Mouse (Mus musculus) MEL (cell line): ENCODE results near the gene Ube2h. TPM values are rescaled to one million over a fixed set of nuclear protein-coding genes. Genes with fewer than 3 reads are reported as not detected.

ENCODE experiments used
- DNase-seq: peaks from one replicate; pipeline ENCODE4 v3.0.0; 2011; ENCODE audit warnings: low read depth, low spot score
- H3K27ac ChIP-seq: 2 replicates; pipeline ENCODE4 v1.5.1; 2012; ENCODE audit warnings: low read depth, mild to moderate bottlenecking, control low read depth, low read length, moderate library complexity; ENCODE audit not compliant: control insufficient read depth
- H3K27me3 ChIP-seq, 2 experiments: fragments of 150-350 bp in 1 of 2; sonication (generic) in 1 of 2; 2 replicates each; pipeline ENCODE4 v1.6.1; 2012; ENCODE audit warnings: low read length in 2 of 2, mild to moderate bottlenecking in 2 of 2, improper control_type of control experiment in 1 of 2, moderate library complexity in 1 of 2; ENCODE audit not compliant: insufficient read depth in 2 of 2, control insufficient read depth in 1 of 2
- H3K36me3 ChIP-seq, 2 experiments: 2 replicates each; pipeline ENCODE4 v1.6.1; 2012 to 2014; ENCODE audit warnings: low read length in 2 of 2, improper control_type of control experiment in 1 of 2, inconsistent platforms in 1 of 2, mild to moderate bottlenecking in 1 of 2; ENCODE audit not compliant: insufficient read depth in 2 of 2, control insufficient read depth in 1 of 2
- H3K4me1 ChIP-seq, 2 experiments: fragments of 150-350 bp in 1 of 2; sonication (generic) in 1 of 2; 2 replicates each; pipeline ENCODE4 v1.6.1; 2012; ENCODE audit warnings: low read length in 2 of 2, improper control_type of control experiment in 1 of 2, mild to moderate bottlenecking in 1 of 2; ENCODE audit not compliant: insufficient read depth in 2 of 2, control insufficient read depth in 1 of 2
- H3K4me3 ChIP-seq, 2 experiments: fragments of 150-350 bp in 1 of 2; sonication (generic) in 1 of 2; 2 replicates each; pipeline ENCODE4 v1.5.1; 2012; ENCODE audit warnings: low read depth in 2 of 2, low read length in 2 of 2, mild to moderate bottlenecking in 2 of 2, moderate library complexity in 2 of 2, control low read depth in 1 of 2, improper control_type of control experiment in 1 of 2; ENCODE audit not compliant: control insufficient read depth in 1 of 2, insufficient read depth in 1 of 2
- H3K79me2 ChIP-seq: 2 replicates; pipeline ENCODE4 v1.6.1; 2012; ENCODE audit warnings: mild to moderate bottlenecking, low read length, moderate library complexity; ENCODE audit not compliant: control insufficient read depth, poor library complexity, insufficient read depth
- H3K9ac ChIP-seq: 2 replicates; pipeline ENCODE4 v1.6.1; 2012; ENCODE audit warnings: low read depth, mild to moderate bottlenecking, control low read depth, low read length, moderate library complexity; ENCODE audit not compliant: control insufficient read depth, poor library complexity, severe bottlenecking
- H3K9me3 ChIP-seq: fragments of 150-350 bp; sonication (generic); replicated peaks from 2 replicates; pipeline ENCODE4 v1.6.1; 2012; ENCODE audit warnings: mild to moderate bottlenecking, low read length, improper control_type of control experiment, moderate library complexity; ENCODE audit not compliant: insufficient read depth
- BHLHE40 ChIP-seq: IDR thresholded peaks from 2 replicates; pipeline ENCODE4 v1.6.1; 2012; ENCODE audit warnings: low read depth, mild to moderate bottlenecking, inconsistent platforms, low read length, improper control_type of control experiment, borderline replicate concordance
- CHD1 ChIP-seq: IDR thresholded peaks from 2 replicates; pipeline ENCODE4 v1.6.1; 2012; ENCODE audit warnings: low read depth, mild to moderate bottlenecking, inconsistent platforms, low read length, improper control_type of control experiment
- CHD2 ChIP-seq: IDR thresholded peaks from 2 replicates; pipeline ENCODE4 v1.6.1; 2011; ENCODE audit warnings: low read length, improper control_type of control experiment
- CTCF ChIP-seq, 3 experiments: IDR thresholded peaks in 2 of 3; conservative IDR thresholded peaks in 1 of 3; 2 replicates each; pipeline ENCODE4 v1.5.1; 2011 to 2012; ENCODE audit warnings: low read length in 3 of 3, low read depth in 2 of 3, mild to moderate bottlenecking in 2 of 3, improper control_type of control experiment in 1 of 3, inconsistent platforms in 1 of 3, mixed read lengths in 1 of 3, moderate library complexity in 1 of 3; ENCODE audit not compliant: control insufficient read depth in 1 of 3, insufficient read depth in 1 of 3, poor library complexity in 1 of 3, severe bottlenecking in 1 of 3
- E2F4 ChIP-seq: IDR thresholded peaks from 2 replicates; pipeline ENCODE4 v1.6.1; 2011; ENCODE audit warnings: low read depth, low read length, improper control_type of control experiment, borderline replicate concordance
- ELF1 ChIP-seq: IDR thresholded peaks from 2 replicates; pipeline ENCODE4 v1.6.1; 2014; ENCODE audit warnings: low read depth, mild to moderate bottlenecking, inconsistent platforms, low read length, improper control_type of control experiment, moderate library complexity
- EP300 ChIP-seq, 2 experiments: IDR thresholded peaks; 2 replicates each; pipeline ENCODE4 v1.6.1; 2011; ENCODE audit warnings: improper control_type of control experiment in 2 of 2, low read length in 2 of 2, low read depth in 1 of 2, mild to moderate bottlenecking in 1 of 2
- ETS1 ChIP-seq: IDR thresholded peaks from 2 replicates; pipeline ENCODE4 v1.6.1; 2012; ENCODE audit warnings: low read depth, mild to moderate bottlenecking, inconsistent platforms, low read length, improper control_type of control experiment, moderate library complexity
- KAT2A ChIP-seq: conservative IDR thresholded peaks from 2 replicates; pipeline ENCODE4 v1.6.1; 2012; ENCODE audit warnings: low read depth, low read length, improper control_type of control experiment, inconsistent platforms
- MAFK ChIP-seq: IDR thresholded peaks from 2 replicates; pipeline ENCODE4 v1.6.1; 2011; ENCODE audit warnings: low read depth, mild to moderate bottlenecking, low read length, improper control_type of control experiment, borderline replicate concordance
- MAX ChIP-seq: IDR thresholded peaks from 2 replicates; pipeline ENCODE4 v1.6.1; 2011; ENCODE audit warnings: low read length, improper control_type of control experiment
- MXI1 ChIP-seq: IDR thresholded peaks from 2 replicates; pipeline ENCODE4 v1.6.1; 2011; ENCODE audit warnings: mild to moderate bottlenecking, low read depth, low read length, improper control_type of control experiment
- MYB ChIP-seq: IDR thresholded peaks from 2 replicates; pipeline ENCODE4 v1.6.1; 2011; ENCODE audit warnings: mild to moderate bottlenecking, low read depth, low read length, improper control_type of control experiment
- MYC ChIP-seq: IDR thresholded peaks from 2 replicates; pipeline ENCODE4 v1.6.1; 2011; ENCODE audit warnings: low read depth, mild to moderate bottlenecking, low read length, improper control_type of control experiment, moderate library complexity
- POLR2A ChIP-seq, 2 experiments: IDR thresholded peaks; 2 replicates each; pipeline ENCODE4 v1.6.1; 2011 to 2012; ENCODE audit warnings: low read length in 2 of 2, mild to moderate bottlenecking in 2 of 2, control low read depth in 1 of 2, improper control_type of control experiment in 1 of 2, low read depth in 1 of 2, moderate library complexity in 1 of 2; ENCODE audit not compliant: control insufficient read depth in 1 of 2, insufficient read depth in 1 of 2, poor library complexity in 1 of 2
- RAD21 ChIP-seq: IDR thresholded peaks from 2 replicates; pipeline ENCODE4 v1.6.1; 2011; ENCODE audit warnings: mild to moderate bottlenecking, low read depth, low read length, improper control_type of control experiment
- RCOR1 ChIP-seq: IDR thresholded peaks from 2 replicates; pipeline ENCODE4 v1.6.1; 2012; ENCODE audit warnings: low read depth, mild to moderate bottlenecking, inconsistent platforms, low read length, improper control_type of control experiment
- SIN3A ChIP-seq: IDR thresholded peaks from 2 replicates; pipeline ENCODE4 v1.6.1; 2012; ENCODE audit warnings: low read length, improper control_type of control experiment, inconsistent platforms
- SMC3 ChIP-seq: IDR thresholded peaks from 2 replicates; pipeline ENCODE4 v1.6.1; 2011; ENCODE audit warnings: low read depth, low read length, improper control_type of control experiment
- TAL1 ChIP-seq: IDR thresholded peaks from 2 replicates; pipeline ENCODE4 v1.6.1; 2012; ENCODE audit warnings: mild to moderate bottlenecking, inconsistent platforms, low read length, moderate library complexity, mixed read lengths
- UBTF ChIP-seq: IDR thresholded peaks from 2 replicates; pipeline ENCODE4 v1.6.1; 2012; ENCODE audit warnings: low read depth, mild to moderate bottlenecking, inconsistent platforms, low read length, improper control_type of control experiment, moderate library complexity, borderline replicate concordance; ENCODE audit not compliant: insufficient read depth
- USF1 ChIP-seq: IDR thresholded peaks from 2 replicates; pipeline ENCODE4 v1.6.1; 2014; ENCODE audit warnings: low read depth, mild to moderate bottlenecking, inconsistent platforms, low read length, improper control_type of control experiment, moderate library complexity
- ZMIZ1 ChIP-seq: IDR thresholded peaks from 2 replicates; pipeline ENCODE4 v1.6.1; 2012; ENCODE audit warnings: low read depth, mild to moderate bottlenecking, inconsistent platforms, low read length, improper control_type of control experiment, moderate library complexity
- ZNF384 ChIP-seq: IDR thresholded peaks from 2 replicates; pipeline ENCODE4 v1.6.1; 2012; ENCODE audit warnings: low read depth, mild to moderate bottlenecking, inconsistent platforms, low read length, improper control_type of control experiment
- polyA plus RNA-seq, 2 experiments: library from polyadenylated mRNA; stranded (reverse) in 1 of 2; unstranded in 1 of 2; fragments of >175 nt in 1 of 2; fragments of >200 nt in 1 of 2; gene quantifications; 2 replicates each; pipeline versions ENCODE4 v1.2.1 to v1.2.4; 2012; ENCODE audit warnings: low replicate concordance in 2 of 2, low read depth in 1 of 2; ENCODE audit not compliant: insufficient read length in 2 of 2, insufficient read depth in 1 of 2, missing spikeins in 1 of 2
- total RNA-seq: library from RNA; depleted of rRNA; stranded (reverse); fragments of 300-350 nt; gene quantifications from 2 replicates; pipeline ENCODE4 v1.2.3, GENCODE M21; 2012

The Ube2h gene
- total and polyA plus RNA-seq, 3 experiments = 4.2 to 7.4 TPM; not detected in 1

DNA sequence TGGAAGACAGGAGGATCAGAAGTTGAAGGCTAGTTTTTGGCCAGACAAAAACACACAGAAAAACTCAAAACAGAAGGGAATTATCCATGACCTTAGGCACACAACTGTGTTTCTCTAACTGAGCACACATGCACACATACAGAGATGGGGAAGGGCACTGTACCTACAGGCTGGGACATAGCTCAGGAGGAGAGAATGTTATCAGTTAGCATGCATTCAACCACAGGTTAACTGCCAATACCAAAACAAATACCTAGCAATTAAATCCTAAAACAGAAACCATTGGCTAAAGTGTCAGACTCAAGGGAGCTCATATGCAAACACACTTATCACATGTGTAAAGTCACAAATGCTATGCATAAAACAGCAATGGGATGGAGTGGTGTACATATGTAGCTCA lies 20.2 kb downstream of the Ube2h start:
- peaks cover 0 to 3% of the 10 kb centered on the region in 2 experiments; a peak in 3 of 4 replicates for H3K36me3 ChIP-seq
- H3K27ac ChIP-seq = no peak overlapping the region
- H3K4me1 ChIP-seq = peaks cover 0 to 2% of the 10 kb centered on the region in 2 experiments; a peak in 1 of 4 replicates
- no peaks in the 10 kb centered on the region for H3K79me2 ChIP-seq
- H3K27me3 ChIP-seq = no peaks in the 10 kb centered on the region
- H3K9ac ChIP-seq = no peak overlapping the region
- DNase-seq = no peak
- TF ChIP-seq EP300 (IDR thresholded peaks at IDR 0.05; ENCODE audit: low read depth in 1 of 2, low read length in 2 of 2) (peak in 1 of 2 experiments; percentile 28; a peak in 1 of 4 replicates), RCOR1 (no peak)
- H3K9me3 ChIP-seq = no peaks in the 10 kb centered on the region
- no peak overlapping the region for H3K4me3 ChIP-seq

DNA sequence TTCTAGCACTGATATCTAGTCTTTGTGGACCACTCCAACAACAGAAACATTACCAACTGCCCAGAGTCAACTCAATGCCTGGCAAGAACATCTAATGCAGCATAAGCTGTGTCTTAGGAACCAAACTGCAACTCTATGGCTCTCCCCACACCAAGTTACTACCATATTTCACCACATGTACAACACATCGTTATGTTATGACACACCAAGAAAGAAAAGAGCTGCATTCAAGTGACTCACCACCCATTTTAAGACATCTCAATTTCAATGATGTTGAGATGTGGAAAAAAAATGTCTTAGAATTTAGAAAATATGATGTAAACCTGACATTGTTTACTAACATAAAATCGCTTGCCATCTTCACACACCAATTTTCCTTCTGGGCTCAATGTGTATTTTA lies 22.0 kb downstream of the Ube2h start:
- Histone ChIP-seq H3K27me3 (no peaks in the 10 kb centered on the region), H3K4me3 (no peak overlapping the region), H3K27ac (no peak overlapping the region), H3K9me3 (no peaks in the 10 kb centered on the region), H3K36me3 (peaks cover 0 to 3% of the 10 kb centered on the region in 2 experiments; a peak in 3 of 4 replicates), H3K9ac (no peak overlapping the region), H3K4me1 (peaks cover 0 to 2% of the 10 kb centered on the region in 2 experiments; a peak in 1 of 4 replicates), H3K79me2 (no peaks in the 10 kb centered on the region)
- DNase-seq = no peak
- TF ChIP-seq MYC = no peak
- TF ChIP-seq CHD2 = no peak
- TF ChIP-seq CHD1 = no peak
- TF ChIP-seq TAL1 = no peak
- no peak for TF ChIP-seq ZMIZ1
- no peak for TF ChIP-seq ETS1
- no peak for TF ChIP-seq SIN3A
- no peak for TF ChIP-seq ELF1
- TF ChIP-seq POLR2A (IDR thresholded peaks at IDR 0.05; ENCODE audit: control insufficient read depth in 1 of 2, insufficient read depth in 1 of 2, low read depth in 1 of 2, low read length in 2 of 2, poor library complexity in 1 of 2) = no peak
- TF ChIP-seq USF1 = no peak
- no peak for TF ChIP-seq MAFK
- no peak for TF ChIP-seq RCOR1
- no peak for TF ChIP-seq MXI1

- Histone ChIP-seq H3K4me1 (peaks cover 13 to 16% of the 10 kb centered on the region in 2 experiments), H3K27me3 (no peaks in the 10 kb centered on the region), H3K9ac (no peak overlapping the region), H3K9me3 (no peaks in the 10 kb centered on the region), H3K36me3 (peaks cover 0 to 20% of the 10 kb centered on the region in 2 experiments; a peak in 3 of 4 replicates), H3K79me2 (no peaks in the 10 kb centered on the region), H3K27ac (no peak overlapping the region), H3K4me3 (no peak overlapping the region)
- DNase-seq = no peak
- TF ChIP-seq UBTF (no peak), MYC (no peak), RAD21 (peak; percentile 28), ETS1 (no peak), MYB (no peak), ZNF384 (no peak), E2F4 (no peak), CTCF (IDR thresholded peaks at IDR 0.05 in 2 of 3, conservative IDR thresholded peaks at IDR 0.05 in 1 of 3; ENCODE audit: control insufficient read depth in 1 of 3, insufficient read depth in 1 of 3, low read depth in 2 of 3, low read length in 3 of 3, poor library complexity in 1 of 3, severe bottlenecking in 1 of 3) (peak in 2 of 3 experiments; percentile 6 to 26; a peak in 2 of 6 replicates), BHLHE40 (no peak), SMC3 (0 out of 2 replicates have a peak, but pooled peaks have one; percentile 14), MAX (no peak), KAT2A (no peak)
Observed at GRCm38 (mm10) chr6:30278374-30278773, 26.0 kb downstream of the Ube2h start.
